Mouse (Mus musculus): ENCODE data around the gene Litaf. TPM values are rescaled to one million over a fixed set of nuclear protein-coding genes. Genes with fewer than 3 reads are reported as not detected.

The Litaf gene
- total RNA-seq, 2 experiments from 2014 or later = 17.0 to 19.2 TPM

- intact Hi-C loops (cut with DNase I; ENCODE audit: low total_unique reads) = no loop called here
- DNase-seq = no peak
Observed at GRCm38 (mm10) chr16:10939932-10940331, 126.0 kb downstream of the Litaf start.

GRCm38 (mm10) chr16:10937497-10937896, 128.5 kb downstream of the Litaf start:
- DNase-seq = no peak
- intact Hi-C loops (cut with DNase I; ENCODE audit: low total_unique reads) = no loop called here

- no peak for DNase-seq
- intact Hi-C loops (cut with DNase I; ENCODE audit: low total_unique reads) = no loop called here
Observed at GRCm38 (mm10) chr16:10936700-10937319, 129.1 kb downstream of the Litaf start.

- no peak for DNase-seq
- intact Hi-C loops (cut with DNase I; ENCODE audit: low total_unique reads) = no loop called here
Observed at GRCm38 (mm10) chr16:10934047-10934446, 131.9 kb downstream of the Litaf start.

- no peak for DNase-seq
- intact Hi-C loops (cut with DNase I; ENCODE audit: low total_unique reads) = no loop called here
Observed at GRCm38 (mm10) chr16:10933372-10933771, 132.6 kb downstream of the Litaf start.

GRCm38 (mm10) chr16:10927026-10927425, 138.9 kb downstream of the Litaf start:
- no peak for DNase-seq
- intact Hi-C loops (cut with DNase I; ENCODE audit: low total_unique reads) = no loop called here

- peak; percentile 49 for DNase-seq
- intact Hi-C loops (cut with DNase I; ENCODE audit: low total_unique reads) = no loop called here
Observed at GRCm38 (mm10) chr16:10925591-10926180, 140.3 kb downstream of the Litaf start.

- DNase-seq = no peak
- intact Hi-C loops (cut with DNase I; ENCODE audit: low total_unique reads) = no loop called here
Observed at GRCm38 (mm10) chr16:10923561-10923960, 142.4 kb downstream of the Litaf start.

- intact Hi-C loops (cut with DNase I; ENCODE audit: low total_unique reads) = no loop called here
- no peak for DNase-seq
Observed at GRCm38 (mm10) chr16:10919856-10920255, 146.1 kb downstream of the Litaf start.

GRCm38 (mm10) chr16:10916271-10916670, 149.7 kb downstream of the Litaf start:
- DNase-seq = no peak
- intact Hi-C loops (cut with DNase I; ENCODE audit: low total_unique reads) = no loop called here

GRCm38 (mm10) chr16:10915066-10915465, 150.9 kb downstream of the Litaf start:
- no peak for DNase-seq
- intact Hi-C loops (cut with DNase I; ENCODE audit: low total_unique reads) = no loop called here

GRCm38 (mm10) chr16:10911061-10911460, 154.9 kb downstream of the Litaf start:
- intact Hi-C loops (cut with DNase I; ENCODE audit: low total_unique reads) = no loop called here
- no peak for DNase-seq

- no peak for DNase-seq
- intact Hi-C loops (cut with DNase I; ENCODE audit: low total_unique reads) = no loop called here
Observed at GRCm38 (mm10) chr16:10910541-10910940, 155.4 kb downstream of the Litaf start.

Small RNA genes within 50 kb of the gene (microRNA-seq; reads per million reads assigned to microRNA genes)
- gene Gm26268 = 0 reads per million in 2 experiments

Other genes with a start within 250 kb of the Litaf start
- 1 to 10 TPM; 1.5 to 2.0 TPM for gene Rmi2, start 231.1 kb downstream of the Litaf start, total RNA-seq (2021)
- 10 to 100 TPM in 1 of 2 experiments, 1 to 10 TPM in 1; 7.6 to 10.9 TPM for gene Snn, start 5.2 kb downstream of the Litaf start, total RNA-seq (2021)
- 1 to 10 TPM; 7.8 to 9.3 TPM for gene Txndc11, start 68.5 kb upstream of the Litaf start, total RNA-seq (2021)
- 10 to 100 TPM; 17.7 to 20.4 TPM for gene Zc3h7a, start 110.2 kb upstream of the Litaf start, total RNA-seq (2021)
- gene Rsl1d1, start 137.2 kb upstream of the Litaf start, total RNA-seq (2021) = 10 to 100 TPM; 51.2 to 61.8 TPM
- 10 to 100 TPM; 62.9 to 67.7 TPM for gene Gspt1, start 188.2 kb upstream of the Litaf start, total RNA-seq (2021)
- not detected for gene Tnfrsf17, start 247.7 kb upstream of the Litaf start, total RNA-seq (2021)

All from gastrocnemius, postnatal 14 days (tissue).